Mouse (Mus musculus) lung, adult 2 months (tissue): ENCODE data around the gene Flg.

Source experiments
- CTCF ChIP-seq: fragments of 200-500 bp; IDR thresholded peaks from 2 replicates; pipeline ENCODE4 v1.5.1; 2011; ENCODE audit warnings: mild to moderate bottlenecking, low read length, control low read depth; ENCODE audit not compliant: insufficient read depth
- POLR2A ChIP-seq: fragments of 200-500 bp; IDR thresholded peaks from 2 replicates; pipeline ENCODE4 v1.6.1; 2011; ENCODE audit warnings: low read depth, mild to moderate bottlenecking, control low read depth, low read length, borderline replicate concordance; ENCODE audit errors: extremely low read depth

DNA sequence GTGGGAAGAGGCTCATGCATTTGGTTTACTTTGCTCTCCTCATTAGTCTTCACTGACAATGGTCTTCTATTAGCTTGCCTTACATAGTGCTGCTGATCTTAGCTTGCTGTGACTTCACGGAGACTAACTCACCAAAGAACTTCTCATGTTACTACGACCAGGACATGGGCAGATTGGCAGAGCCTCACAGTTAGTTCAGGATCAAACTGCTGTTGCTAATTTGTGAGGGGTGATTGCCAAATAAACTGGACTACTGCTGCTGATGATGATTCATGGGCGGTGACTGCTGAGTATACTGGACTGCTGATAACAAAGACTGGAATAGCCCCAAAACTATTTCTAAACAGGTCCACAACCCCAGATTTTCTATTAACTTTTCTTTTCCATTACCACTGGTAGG lies 38.0 kb downstream of the Flg start:
- TF ChIP-seq CTCF: no peak
- no peak for TF ChIP-seq POLR2A
